Comparison of ENCODE assay signal across 10 mouse cellular contexts in the genomic region with DNA sequence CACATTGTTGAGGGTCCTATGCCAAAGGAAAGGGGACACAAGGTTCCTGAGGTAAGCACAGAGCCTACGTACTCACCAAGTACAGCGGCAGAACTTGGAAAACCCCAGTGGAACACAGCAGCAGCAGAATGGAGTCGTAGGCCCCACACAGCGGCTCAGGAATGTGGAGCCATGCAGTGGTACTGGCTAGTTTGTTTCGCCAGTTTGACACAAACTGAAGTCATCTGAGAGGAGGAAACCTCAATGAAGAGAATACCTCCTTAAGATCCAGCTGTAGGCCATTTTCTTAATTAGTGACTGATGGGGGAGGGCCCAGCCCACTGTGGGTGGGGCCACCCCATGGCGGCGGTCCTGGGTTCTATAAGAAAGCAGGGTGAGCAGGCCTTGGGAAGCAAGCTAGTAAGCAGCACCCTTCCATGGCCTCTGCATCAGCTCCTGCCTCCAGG. TPM values are rescaled to one million over a fixed set of nuclear protein-coding genes. Genes with fewer than 3 reads are reported as not detected.
DNase-seq lines count a peak whose midpoint lies in the region; ATAC-seq and TF ChIP-seq lines count a peak whose summit lies in the region.
"Had no signal": no experiment of that assay in that cellular context is flagged by ENCODE, and none has a peak within 500 bp of the region (broad histone marks: within the 10 kb centered on the region; RNA-seq: fewer than 3 reads in every experiment).

No protein-coding gene starts in this region.

- no peak for TF ChIP-seq CTCF in bone marrow macrophage, adult 2 months (IDR thresholded peaks at IDR 0.05; ENCODE audit: low read depth, low read length)
- TF ChIP-seq CTCF in liver, embryonic 14.5 days (IDR thresholded peaks at IDR 0.05; ENCODE audit: low read depth), result no peak

- WGBS in heart, embryonic 10.5 days, result 49% methylated on average over 7 of the region's 7 CpGs
- WGBS in lung, embryonic 15.5 days, result 62% methylated on average over 7 of the region's 7 CpGs
- WGBS in liver, embryonic 14.5 days (ENCODE audit: insufficient replicate concordance), result 61% methylated on average over 7 of the region's 7 CpGs

- DNase-seq in heart, embryonic 10.5 days (ENCODE audit: low spot score), result no peak
- no peak for DNase-seq in heart, adult 9 months (ENCODE audit: low spot score in 2 of 2)
- no peak for DNase-seq in lung, adult 18-20 months
- no peak for DNase-seq in liver, embryonic 14.5 days (ENCODE audit: low read depth in 3 of 3, low spot score in 3 of 3)
- no peak for DNase-seq in cerebellum, adult 9-11 months
- no peak for DNase-seq in thymus, adult 18-20 months
- DNase-seq: cerebellum, adult 9-10 months had no signal

- no peak for ATAC-seq in lung, embryonic 15.5 days (ENCODE audit: borderline replicate concordance, extremely low read depth, low FRiP score, low TSS enrichment)
- ATAC-seq in liver, embryonic 14.5 days (ENCODE audit: insufficient read depth), result no peak

- TF ChIP-seq POLR2A in bone marrow macrophage, adult 2 months (IDR thresholded peaks at IDR 0.05; ENCODE audit: borderline replicate concordance, low read depth, low read length), result no peak

- H3K9me3 ChIP-seq in heart, embryonic 10.5 days, result no peaks in the 10 kb centered on the region
- no peaks in the 10 kb centered on the region for H3K9me3 ChIP-seq in lung, embryonic 15.5 days
- no peaks in the 10 kb centered on the region for H3K9me3 ChIP-seq in liver, embryonic 14.5 days (ENCODE audit: control insufficient read depth, low read length)
- H3K9me3 ChIP-seq: forebrain, embryonic 12.5 days had no signal

- peak overlapping the region; percentile 93; the same call in 1 of the 2 replicates for H3K4me2 ChIP-seq in lung, embryonic 15.5 days
- peak overlapping the region; percentile 83 for H3K4me2 ChIP-seq in liver, embryonic 14.5 days (ENCODE audit: low read depth)

- TF ChIP-seq EP300 in liver, embryonic 14.5 days (IDR thresholded peaks at IDR 0.05; ENCODE audit: low read depth), result no peak

- H3K4me3 ChIP-seq in heart, embryonic 10.5 days, result peak overlapping the region; percentile 79; the same call in 1 of the 2 replicates
- no peak overlapping the region for H3K4me3 ChIP-seq in lung, embryonic 15.5 days
- no peak overlapping the region for H3K4me3 ChIP-seq in bone marrow macrophage, adult 2 months (ENCODE audit: insufficient read depth, low read length)
- no peak overlapping the region for H3K4me3 ChIP-seq in liver, embryonic 14.5 days (ENCODE audit: insufficient read depth in 1 of 2, low read depth in 2 of 2, low read length in 2 of 2)
- H3K4me3 ChIP-seq: forebrain, embryonic 12.5 days had no signal

- no peak overlapping the region for H3K9ac ChIP-seq in lung, embryonic 15.5 days
- no peak overlapping the region for H3K9ac ChIP-seq in liver, embryonic 14.5 days (replicated peaks)
- H3K9ac ChIP-seq: forebrain, embryonic 12.5 days had no signal

- no peaks in the 10 kb centered on the region for H3K27me3 ChIP-seq in heart, embryonic 10.5 days (ENCODE audit: insufficient read depth, poor library complexity, severe bottlenecking)
- H3K27me3 ChIP-seq in lung, embryonic 15.5 days, result no peaks in the 10 kb centered on the region
- H3K27me3 ChIP-seq in liver, embryonic 14.5 days (ENCODE audit: control insufficient read depth, insufficient read depth, low read length), result no peaks in the 10 kb centered on the region

- H3K4me1 ChIP-seq in heart, embryonic 10.5 days, result peaks cover 35% of the 10 kb centered on the region
- peaks cover 30% of the 10 kb centered on the region for H3K4me1 ChIP-seq in lung, embryonic 15.5 days
- H3K4me1 ChIP-seq in bone marrow macrophage, adult 2 months (ENCODE audit: control insufficient read depth, insufficient read depth, low read length), result peaks cover 31% of the 10 kb centered on the region
- peaks cover 29 to 31% of the 10 kb centered on the region in 2 experiments for H3K4me1 ChIP-seq in liver, embryonic 14.5 days (replicated peaks; ENCODE audit: control insufficient read depth in 2 of 2, insufficient read depth in 2 of 2, low read length in 1 of 2)

- 0 out of 2 replicates have a peak, but pooled peaks cover 2% of the 10 kb centered on the region for H3K36me3 ChIP-seq in heart, embryonic 10.5 days
- no peaks in the 10 kb centered on the region for H3K36me3 ChIP-seq in lung, embryonic 15.5 days
- no peaks in the 10 kb centered on the region for H3K36me3 ChIP-seq in liver, embryonic 14.5 days (replicated peaks; ENCODE audit: control insufficient read depth, insufficient read depth, low read depth)
- H3K36me3 ChIP-seq: forebrain, embryonic 12.5 days had no signal

- peak overlapping the region; percentile 86 for H3K27ac ChIP-seq in heart, embryonic 10.5 days
- peak overlapping the region; percentile 49; the same call in 1 of the 2 replicates for H3K27ac ChIP-seq in lung, embryonic 15.5 days
- H3K27ac ChIP-seq in bone marrow macrophage, adult 2 months (ENCODE audit: insufficient read depth, low read depth, low read length), result peak overlapping the region; percentile 64
- peak overlapping the region; percentile 33; the same call in 1 of the 2 replicates for H3K27ac ChIP-seq in liver, embryonic 14.5 days
- H3K27ac ChIP-seq: forebrain, embryonic 12.5 days had no signal

RNA-seq across cellular contexts. Expression of a gene that starts 1.1 kb away (rescaled TPM):
- 30.4 and 51.3 TPM in 2 replicates for polyA plus RNA-seq in heart, embryonic 10.5 days (2016; fragmentation: Nextera tagmentation; extraction: Ambion mirVana)
- polyA plus RNA-seq in lung, embryonic 15.5 days (2015; fragmentation: Nextera tagmentation; extraction: Ambion mirVana), result 19.6 and 20.8 TPM in 2 replicates
- 67.5 and 83.4 TPM in 2 replicates for polyA plus RNA-seq in bone marrow macrophage, adult 2 months (2012; ENCODE audit: insufficient read depth, insufficient read length, missing spikeins)
- polyA plus RNA-seq in liver, embryonic 14.5 days (2012; rRNA removed), result 4.4 and 6.3 TPM in 2 replicates
- polyA plus RNA-seq in liver, embryonic 14.5 days (2014; fragmentation: Nextera tagmentation; extraction: Ambion mirVana), result 7.0 and 7.6 TPM in 2 replicates

Comparison
In these comparisons a context has a peak if more than half of its experiments do, and no peak if none do; other contexts are left out.
1. H3K27ac ChIP-seq: peak in every context shown above with its lines; median percentile 86 in heart, embryonic 10.5 days; 64 in bone marrow macrophage, adult 2 months; 49 in lung, embryonic 15.5 days; 33 in liver, embryonic 14.5 days.